Mouse (Mus musculus): ENCODE results near the gene Phactr4.

GRCm38 (mm10) chr4:132401016-132401415 is 21.3 kb downstream of the Phactr4 start:
- TF ChIP-seq EP300 (IDR thresholded peaks at IDR 0.05; ENCODE audit: insufficient read depth, low read depth, low read length), result no peak
- TF ChIP-seq CTCF (IDR thresholded peaks at IDR 0.05), result no peak
- TF ChIP-seq POLR2A (IDR thresholded peaks at IDR 0.05; ENCODE audit: insufficient read depth, low read depth, low read length), result no peak
